Mouse (Mus musculus) heart, postnatal 0 days (tissue): ENCODE measurements around the gene Cavin2.

Source experiments
- CTCF ChIP-seq: IDR thresholded peaks from 2 replicates; pipeline ENCODE4 v1.5.1; 2016; ENCODE audit warnings: antibody characterized with exemption, control low read depth, low read depth
- EP300 ChIP-seq: IDR thresholded peaks from 2 replicates; pipeline ENCODE4 v1.6.1; 2016; ENCODE audit warnings: antibody characterized with exemption, low read depth

DNA sequence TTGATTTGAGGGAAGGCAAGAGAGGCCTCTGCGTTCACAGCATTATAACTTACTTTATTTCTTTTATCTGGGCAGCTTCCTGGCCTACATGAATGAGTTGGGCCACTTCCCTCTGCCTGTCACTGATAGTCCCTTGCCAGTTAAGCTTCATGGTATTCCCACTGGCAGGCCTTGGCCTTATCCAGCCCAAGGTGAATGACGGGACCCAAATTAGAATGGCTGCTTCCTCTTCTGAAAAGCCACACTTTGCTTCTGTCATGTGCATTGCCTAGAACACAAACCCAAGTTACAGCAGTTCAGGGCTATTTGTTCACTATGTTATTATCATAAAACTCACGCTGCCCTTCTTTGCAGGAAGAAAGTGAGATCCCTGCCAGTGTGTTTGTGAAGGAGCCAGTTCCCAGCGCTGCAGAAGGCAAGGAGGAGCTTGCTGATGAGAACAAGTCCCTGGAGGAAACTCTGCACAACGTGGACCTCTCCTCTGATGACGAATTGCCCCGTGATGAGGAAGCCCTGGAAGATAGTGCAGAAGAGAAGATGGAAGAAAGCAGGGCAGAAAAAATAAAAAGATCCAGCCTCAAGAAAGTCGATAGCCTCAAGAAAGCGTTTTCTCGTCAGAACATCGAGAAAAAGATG is 11.5 kb downstream of the Cavin2 start:
- TF ChIP-seq CTCF (no peak), EP300 (no peak)
